Mouse (Mus musculus): ENCODE measurements around the gene Gabbr2. TPM values are rescaled to one million over a fixed set of nuclear protein-coding genes. Genes with fewer than 3 reads are reported as not detected.

Gabbr2 gene
- polyA plus RNA-seq, 1 experiment from 2014 or later: 0.14 TPM

DNA sequence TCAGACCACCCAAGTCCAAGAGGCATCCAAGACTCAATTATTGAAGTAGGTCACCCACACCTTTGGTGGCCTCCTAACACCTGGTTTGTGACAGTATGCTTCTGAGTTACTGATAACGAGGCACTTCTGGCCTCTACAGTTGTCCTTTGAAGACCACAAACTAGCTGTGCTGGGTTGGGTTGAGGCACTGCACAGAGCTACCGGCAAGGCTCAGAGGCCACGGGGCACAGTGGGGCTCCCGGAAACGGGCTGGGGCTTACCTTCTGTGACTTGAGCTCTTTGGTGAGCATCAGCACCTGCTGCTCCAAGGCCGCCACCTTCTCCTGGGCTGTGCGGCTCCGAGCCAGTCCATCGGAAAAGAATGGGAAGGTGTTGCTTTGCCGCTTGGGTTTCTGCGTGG, 363.6 kb downstream of the Gabbr2 start:
- Histone ChIP-seq H3K36me3 (ENCODE audit: control insufficient read depth, insufficient read depth) (peaks cover 3% of the 10 kb centered on the region; the same call in 1 of the 2 replicates), H3K9me3 (ENCODE audit: control insufficient read depth) (no peaks in the 10 kb centered on the region), H3K9ac (ENCODE audit: low read depth, low read length) (no peak overlapping the region), H3K27ac (ENCODE audit: low read depth, low read length) (peak overlapping the region; percentile 64; the same call in 1 of the 2 replicates), H3K4me2 (replicated peaks; ENCODE audit: low read depth) (no peak overlapping the region), H3K27me3 (replicated peaks; ENCODE audit: control insufficient read depth, insufficient read depth, low read length) (no peaks in the 10 kb centered on the region), H3K4me1 (replicated peaks; ENCODE audit: control insufficient read depth, insufficient read depth, low read length) (peaks cover 18% of the 10 kb centered on the region), H3K4me3 (ENCODE audit: low read depth, low read length) (no peak overlapping the region)
- ATAC-seq: peak; percentile 49
- no peak for TF ChIP-seq CTCF (IDR thresholded peaks at IDR 0.05; ENCODE audit: low read depth)
- 40% methylated on average over 11 of the region's 11 CpGs for WGBS

DNA sequence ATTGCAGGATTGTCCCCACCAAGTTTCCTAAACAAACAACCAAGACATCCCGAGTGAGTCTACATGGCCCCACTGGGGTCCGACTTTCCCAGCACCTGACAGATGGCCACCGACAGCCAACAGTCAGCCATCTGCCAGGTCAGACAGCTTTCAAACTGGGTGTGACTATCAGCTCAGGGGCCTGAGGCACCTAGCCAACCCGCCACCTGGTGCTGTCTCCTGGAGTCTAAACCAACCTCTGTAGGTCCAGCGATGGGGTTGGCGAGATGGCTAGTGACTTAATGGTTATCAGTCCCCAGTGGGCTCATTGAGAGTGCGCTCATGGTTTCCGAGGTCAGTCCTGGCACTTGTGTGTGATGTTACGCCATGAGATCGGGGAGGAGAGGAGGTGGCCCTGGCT, 366.6 kb downstream of the Gabbr2 start:
- Histone ChIP-seq H3K4me3 (ENCODE audit: low read depth, low read length) (no peak overlapping the region), H3K9me3 (ENCODE audit: control insufficient read depth) (no peaks in the 10 kb centered on the region), H3K4me2 (replicated peaks; ENCODE audit: low read depth) (no peak overlapping the region), H3K36me3 (ENCODE audit: control insufficient read depth, insufficient read depth) (peaks cover 3% of the 10 kb centered on the region; the same call in 1 of the 2 replicates), H3K27me3 (replicated peaks; ENCODE audit: control insufficient read depth, insufficient read depth, low read length) (no peaks in the 10 kb centered on the region), H3K27ac (ENCODE audit: low read depth, low read length) (no peak overlapping the region), H3K4me1 (replicated peaks; ENCODE audit: control insufficient read depth, insufficient read depth, low read length) (peaks cover 12% of the 10 kb centered on the region; the same call in 1 of the 2 replicates), H3K9ac (ENCODE audit: low read depth, low read length) (no peak overlapping the region)
- TF ChIP-seq CTCF (IDR thresholded peaks at IDR 0.05; ENCODE audit: low read depth): no peak
- no peak for ATAC-seq
- 69% methylated on average over 10 of the region's 10 CpGs for WGBS

DNA sequence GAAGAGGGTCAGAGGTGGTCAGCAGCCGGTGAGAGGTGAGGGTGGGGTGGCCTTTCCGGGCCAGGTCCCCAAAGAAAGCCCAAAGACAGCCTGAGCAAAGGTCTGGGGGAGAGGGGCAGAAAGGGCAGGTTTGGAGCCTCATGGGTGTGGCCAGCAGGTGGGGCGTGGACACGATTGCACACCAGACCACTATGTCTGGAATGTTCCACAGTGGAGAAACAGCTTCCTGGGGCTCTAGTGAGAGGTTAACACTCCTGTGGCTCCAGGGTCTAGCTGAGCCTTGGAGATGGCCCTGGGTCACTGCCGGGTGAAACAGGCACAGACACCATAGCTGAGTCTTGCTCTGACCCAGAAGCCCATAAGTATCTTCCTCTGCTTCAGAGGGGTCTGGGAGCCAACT, 368.7 kb downstream of the Gabbr2 start:
- Histone ChIP-seq H3K27me3 (replicated peaks; ENCODE audit: control insufficient read depth, insufficient read depth, low read length) (no peaks in the 10 kb centered on the region), H3K4me2 (replicated peaks; ENCODE audit: low read depth) (no peak overlapping the region), H3K27ac (ENCODE audit: low read depth, low read length) (no peak overlapping the region), H3K9me3 (ENCODE audit: control insufficient read depth) (no peaks in the 10 kb centered on the region), H3K4me3 (ENCODE audit: low read depth, low read length) (no peak overlapping the region), H3K36me3 (ENCODE audit: control insufficient read depth, insufficient read depth) (0 out of 2 replicates have a peak, but pooled peaks cover 3% of the 10 kb centered on the region), H3K4me1 (replicated peaks; ENCODE audit: control insufficient read depth, insufficient read depth, low read length) (peaks cover 11% of the 10 kb centered on the region; the same call in 1 of the 2 replicates), H3K9ac (ENCODE audit: low read depth, low read length) (no peak overlapping the region)
- 48% methylated on average over 5 of the region's 5 CpGs for WGBS
- 0 out of 2 replicates have a peak, but pooled peaks have one; percentile 8 for ATAC-seq
- TF ChIP-seq CTCF (IDR thresholded peaks at IDR 0.05; ENCODE audit: low read depth): no peak

DNA sequence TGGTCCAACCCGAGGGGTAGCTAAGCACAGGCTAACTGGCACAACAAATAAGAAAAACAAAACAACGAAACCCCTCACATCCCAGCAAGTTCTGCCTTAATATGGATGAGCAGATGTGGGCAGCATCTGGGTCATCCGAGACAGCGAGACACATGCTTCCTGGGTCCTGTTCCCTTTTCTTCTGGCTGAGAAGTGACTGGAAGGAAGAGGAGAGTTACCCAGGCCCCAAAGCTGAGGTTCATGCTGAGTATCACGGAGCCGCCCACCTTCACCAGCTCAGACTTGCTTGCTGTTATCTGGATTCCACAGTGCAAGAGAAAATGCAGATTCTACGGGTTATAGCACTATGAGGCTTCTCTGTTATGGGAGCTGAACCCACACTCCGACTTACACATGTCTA, 370.7 kb downstream of the Gabbr2 start:
- no peak for TF ChIP-seq CTCF (IDR thresholded peaks at IDR 0.05; ENCODE audit: low read depth)
- Histone ChIP-seq H3K9me3 (ENCODE audit: control insufficient read depth) (no peaks in the 10 kb centered on the region), H3K4me2 (replicated peaks; ENCODE audit: low read depth) (no peak overlapping the region), H3K4me3 (ENCODE audit: low read depth, low read length) (no peak overlapping the region), H3K36me3 (ENCODE audit: control insufficient read depth, insufficient read depth) (0 out of 2 replicates have a peak, but pooled peaks cover 9% of the 10 kb centered on the region), H3K27me3 (replicated peaks; ENCODE audit: control insufficient read depth, insufficient read depth, low read length) (no peaks in the 10 kb centered on the region), H3K4me1 (replicated peaks; ENCODE audit: control insufficient read depth, insufficient read depth, low read length) (no peaks in the 10 kb centered on the region; the same call in 1 of the 2 replicates), H3K9ac (ENCODE audit: low read depth, low read length) (no peak overlapping the region), H3K27ac (ENCODE audit: low read depth, low read length) (no peak overlapping the region)
- WGBS: 79% methylated on average over 8 of the region's 8 CpGs
- ATAC-seq: no peak

DNA sequence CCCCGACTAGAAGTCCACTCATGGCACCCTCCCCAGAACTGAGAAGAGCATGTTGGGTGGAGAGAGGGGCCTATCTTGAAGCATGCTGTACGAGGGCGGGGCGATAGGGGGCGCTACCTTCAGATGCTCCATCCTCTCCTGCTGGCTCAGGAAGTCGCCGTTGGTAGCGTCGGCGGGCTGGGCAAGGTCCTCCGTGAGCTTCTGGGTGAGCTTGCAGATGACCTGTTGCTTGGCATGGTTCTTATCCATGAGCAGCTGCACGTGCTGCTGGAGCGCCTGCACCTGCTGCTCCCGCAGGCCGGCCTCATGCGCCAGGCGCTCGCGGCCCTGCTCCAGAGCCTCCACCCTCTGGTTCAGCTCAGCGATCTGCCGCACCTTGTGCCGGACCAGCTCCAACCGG, 371.3 kb downstream of the Gabbr2 start:
- peak; percentile 69 for ATAC-seq
- Histone ChIP-seq H3K27me3 (replicated peaks; ENCODE audit: control insufficient read depth, insufficient read depth, low read length) (no peaks in the 10 kb centered on the region), H3K9ac (ENCODE audit: low read depth, low read length) (no peak overlapping the region), H3K27ac (ENCODE audit: low read depth, low read length) (no peak overlapping the region), H3K4me1 (replicated peaks; ENCODE audit: control insufficient read depth, insufficient read depth, low read length) (no peaks in the 10 kb centered on the region; the same call in 1 of the 2 replicates), H3K4me3 (ENCODE audit: low read depth, low read length) (no peak overlapping the region), H3K9me3 (ENCODE audit: control insufficient read depth) (no peaks in the 10 kb centered on the region), H3K4me2 (replicated peaks; ENCODE audit: low read depth) (no peak overlapping the region; the same call in 1 of the 2 replicates), H3K36me3 (ENCODE audit: control insufficient read depth, insufficient read depth) (0 out of 2 replicates have a peak, but pooled peaks cover 9% of the 10 kb centered on the region)
- WGBS: 21% methylated on average over 23 of the region's 23 CpGs
- TF ChIP-seq CTCF (IDR thresholded peaks at IDR 0.05; ENCODE audit: low read depth): peak; percentile 79

DNA sequence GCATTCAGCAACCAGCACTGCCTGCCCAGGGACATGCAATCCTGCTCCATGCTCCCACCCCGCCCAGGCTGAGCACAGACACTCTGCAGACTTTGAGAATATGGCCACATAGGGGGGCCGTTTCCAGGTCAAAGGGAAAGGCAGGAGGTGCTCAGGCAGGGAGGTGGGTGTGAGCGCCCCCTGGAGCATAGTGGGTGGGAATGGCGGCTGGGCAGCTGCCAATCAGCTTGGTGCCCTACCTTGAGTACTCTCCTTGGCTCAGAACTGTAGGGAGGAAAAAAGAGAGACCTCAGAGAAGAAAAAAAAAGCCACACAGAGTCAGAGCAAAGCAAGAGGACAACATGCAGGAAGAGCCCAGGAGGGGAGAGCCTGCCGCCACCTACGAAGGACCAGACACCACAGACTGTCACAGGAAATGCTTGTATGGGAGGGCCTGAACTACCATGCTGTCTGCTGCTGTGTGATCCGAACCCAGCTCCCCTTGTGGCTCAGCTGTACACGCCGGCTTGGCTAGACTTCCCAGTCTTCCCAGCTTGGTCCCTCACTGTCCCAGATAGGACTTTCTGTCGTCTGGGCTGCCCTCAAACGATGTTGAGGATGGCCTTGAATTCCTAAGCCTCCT, 373.4 kb downstream of the Gabbr2 start:
- peak; percentile 59 for TF ChIP-seq CTCF (IDR thresholded peaks at IDR 0.05; ENCODE audit: low read depth)
- Histone ChIP-seq H3K36me3 (ENCODE audit: control insufficient read depth, insufficient read depth) (peaks cover 11% of the 10 kb centered on the region; the same call in 1 of the 2 replicates), H3K9me3 (ENCODE audit: control insufficient read depth) (no peaks in the 10 kb centered on the region), H3K27me3 (replicated peaks; ENCODE audit: control insufficient read depth, insufficient read depth, low read length) (no peaks in the 10 kb centered on the region), H3K4me3 (ENCODE audit: low read depth, low read length) (no peak overlapping the region), H3K4me1 (replicated peaks; ENCODE audit: control insufficient read depth, insufficient read depth, low read length) (no peaks in the 10 kb centered on the region; the same call in 1 of the 2 replicates), H3K4me2 (replicated peaks; ENCODE audit: low read depth) (no peak overlapping the region), H3K9ac (ENCODE audit: low read depth, low read length) (no peak overlapping the region), H3K27ac (ENCODE audit: low read depth, low read length) (no peak overlapping the region)
- WGBS: 68% methylated on average over 11 of the region's 11 CpGs
- ATAC-seq: no peak
